Mouse (Mus musculus): ENCODE results near the gene Pakap. TPM values are rescaled to one million over a fixed set of nuclear protein-coding genes. Genes with fewer than 3 reads are reported as not detected.

Pakap gene
- polyA plus RNA-seq, 1 experiment: 0.22 TPM

- H3K27me3 ChIP-seq (ENCODE audit: control insufficient read depth, insufficient read depth, low read length): no peaks in the 10 kb centered on the region
- TF ChIP-seq POLR2A (IDR thresholded peaks at IDR 0.05; ENCODE audit: low read depth, low read length): no peak
- no peak for TF ChIP-seq CTCF (IDR thresholded peaks at IDR 0.05; ENCODE audit: extremely low read depth, insufficient read length, insufficient replicate concordance, low read depth, low read length)
- H3K36me3 ChIP-seq (ENCODE audit: control insufficient read depth, insufficient read depth, low read length): no peaks in the 10 kb centered on the region
- WGBS: 71% methylated on average over 4 of the region's 4 CpGs
- H3K27ac ChIP-seq (ENCODE audit: insufficient read depth, low read depth, low read length): no peak overlapping the region
- peaks cover 7% of the 10 kb centered on the region for H3K4me1 ChIP-seq (ENCODE audit: control insufficient read depth, insufficient read depth, insufficient read length, low read length)
- no peak overlapping the region for H3K4me3 ChIP-seq (ENCODE audit: low read depth, low read length)
Measured at GRCm38 (mm10) chr4:57672541-57672940, 104.6 kb downstream of the Pakap start.

- Histone ChIP-seq H3K27ac (ENCODE audit: insufficient read depth, low read depth, low read length) (no peak overlapping the region), H3K4me3 (ENCODE audit: low read depth, low read length) (no peak overlapping the region)
Measured at GRCm38 (mm10) chr4:57672996-57673906, 105.3 kb downstream of the Pakap start.

GRCm38 (mm10) chr4:57674351-57674750 is 106.4 kb downstream of the Pakap start:
- H3K4me3 ChIP-seq (ENCODE audit: low read depth, low read length): no peak overlapping the region
- WGBS: 70% methylated on average over 7 of the region's 7 CpGs
- no peak for TF ChIP-seq CTCF (IDR thresholded peaks at IDR 0.05; ENCODE audit: extremely low read depth, insufficient read length, insufficient replicate concordance, low read depth, low read length)
- TF ChIP-seq POLR2A (IDR thresholded peaks at IDR 0.05; ENCODE audit: low read depth, low read length): no peak
- H3K27me3 ChIP-seq (ENCODE audit: control insufficient read depth, insufficient read depth, low read length): no peaks in the 10 kb centered on the region
- H3K27ac ChIP-seq (ENCODE audit: insufficient read depth, low read depth, low read length): no peak overlapping the region
- H3K4me1 ChIP-seq (ENCODE audit: control insufficient read depth, insufficient read depth, insufficient read length, low read length): peaks cover 7% of the 10 kb centered on the region
- no peaks in the 10 kb centered on the region for H3K36me3 ChIP-seq (ENCODE audit: control insufficient read depth, insufficient read depth, low read length)

More at GRCm38 (mm10) chr4:57672996-57673906, 105.3 kb downstream of the Pakap start:
- H3K36me3 ChIP-seq (ENCODE audit: control insufficient read depth, insufficient read depth, low read length): no peaks in the 10 kb centered on the region
- H3K4me1 ChIP-seq (ENCODE audit: control insufficient read depth, insufficient read depth, insufficient read length, low read length): peaks cover 7% of the 10 kb centered on the region
- no peak for TF ChIP-seq POLR2A (IDR thresholded peaks at IDR 0.05; ENCODE audit: low read depth, low read length)
- peak; percentile 98; the same call in 1 of the 2 replicates for TF ChIP-seq CTCF (IDR thresholded peaks at IDR 0.05; ENCODE audit: extremely low read depth, insufficient read length, insufficient replicate concordance, low read depth, low read length)
- 14% methylated on average over 12 of the region's 12 CpGs for WGBS
- no peaks in the 10 kb centered on the region for H3K27me3 ChIP-seq (ENCODE audit: control insufficient read depth, insufficient read depth, low read length)

GRCm38 (mm10) chr4:57675387-57675786 is 107.4 kb downstream of the Pakap start:
- Histone ChIP-seq H3K4me1 (ENCODE audit: control insufficient read depth, insufficient read depth, insufficient read length, low read length) (peaks cover 7% of the 10 kb centered on the region), H3K4me3 (ENCODE audit: low read depth, low read length) (peak overlapping the region; percentile 26; the same call in 1 of the 2 replicates), H3K36me3 (ENCODE audit: control insufficient read depth, insufficient read depth, low read length) (no peaks in the 10 kb centered on the region), H3K27me3 (ENCODE audit: control insufficient read depth, insufficient read depth, low read length) (no peaks in the 10 kb centered on the region), H3K27ac (ENCODE audit: insufficient read depth, low read depth, low read length) (peak overlapping the region; percentile 12; the same call in 1 of the 2 replicates)
- TF ChIP-seq POLR2A (IDR thresholded peaks at IDR 0.05; ENCODE audit: low read depth, low read length) (no peak), CTCF (IDR thresholded peaks at IDR 0.05; ENCODE audit: extremely low read depth, insufficient read length, insufficient replicate concordance, low read depth, low read length) (no peak)
- 1% methylated on average over 13 of the region's 13 CpGs for WGBS

- Histone ChIP-seq H3K4me1 (ENCODE audit: control insufficient read depth, insufficient read depth, insufficient read length, low read length) (peaks cover 7% of the 10 kb centered on the region), H3K4me3 (ENCODE audit: low read depth, low read length) (no peak overlapping the region), H3K36me3 (ENCODE audit: control insufficient read depth, insufficient read depth, low read length) (no peaks in the 10 kb centered on the region), H3K27me3 (ENCODE audit: control insufficient read depth, insufficient read depth, low read length) (no peaks in the 10 kb centered on the region), H3K27ac (ENCODE audit: insufficient read depth, low read depth, low read length) (no peak overlapping the region)
- 75% methylated on average over 12 of the region's 12 CpGs for WGBS
- TF ChIP-seq POLR2A (IDR thresholded peaks at IDR 0.05; ENCODE audit: low read depth, low read length): no peak
- TF ChIP-seq CTCF (IDR thresholded peaks at IDR 0.05; ENCODE audit: extremely low read depth, insufficient read length, insufficient replicate concordance, low read depth, low read length): no peak
Measured at GRCm38 (mm10) chr4:57677916-57678315, 109.9 kb downstream of the Pakap start.

GRCm38 (mm10) chr4:57678991-57679457 is 111.0 kb downstream of the Pakap start:
- H3K4me1 ChIP-seq (ENCODE audit: control insufficient read depth, insufficient read depth, insufficient read length, low read length): peaks cover 7% of the 10 kb centered on the region
- H3K27me3 ChIP-seq (ENCODE audit: control insufficient read depth, insufficient read depth, low read length): no peaks in the 10 kb centered on the region
- no peak overlapping the region for H3K27ac ChIP-seq (ENCODE audit: insufficient read depth, low read depth, low read length)
- no peaks in the 10 kb centered on the region for H3K36me3 ChIP-seq (ENCODE audit: control insufficient read depth, insufficient read depth, low read length)
- no peak for TF ChIP-seq CTCF (IDR thresholded peaks at IDR 0.05; ENCODE audit: extremely low read depth, insufficient read length, insufficient replicate concordance, low read depth, low read length)
- no peak for TF ChIP-seq POLR2A (IDR thresholded peaks at IDR 0.05; ENCODE audit: low read depth, low read length)
- H3K4me3 ChIP-seq (ENCODE audit: low read depth, low read length): no peak overlapping the region
- WGBS: 66% methylated on average over 9 of the region's 9 CpGs

GRCm38 (mm10) chr4:57680186-57680585 is 112.2 kb downstream of the Pakap start:
- WGBS: 86% methylated on average over 12 of the region's 12 CpGs
- TF ChIP-seq CTCF (IDR thresholded peaks at IDR 0.05; ENCODE audit: extremely low read depth, insufficient read length, insufficient replicate concordance, low read depth, low read length) (no peak), POLR2A (IDR thresholded peaks at IDR 0.05; ENCODE audit: low read depth, low read length) (no peak)

More at GRCm38 (mm10) chr4:57680186-57680585, 112.2 kb downstream of the Pakap start:
- Histone ChIP-seq H3K4me1 (ENCODE audit: control insufficient read depth, insufficient read depth, insufficient read length, low read length) (peaks cover 6% of the 10 kb centered on the region), H3K27me3 (ENCODE audit: control insufficient read depth, insufficient read depth, low read length) (no peaks in the 10 kb centered on the region), H3K27ac (ENCODE audit: insufficient read depth, low read depth, low read length) (no peak overlapping the region), H3K36me3 (ENCODE audit: control insufficient read depth, insufficient read depth, low read length) (no peaks in the 10 kb centered on the region), H3K4me3 (ENCODE audit: low read depth, low read length) (no peak overlapping the region)

Measured in small intestine, adult 2 months (tissue).